Mouse (Mus musculus) megakaryocyte progenitor cell, adult 5-6 weeks (primary cell): ENCODE results near the gene Vps16. TPM values are rescaled to one million over a fixed set of nuclear protein-coding genes. Genes with fewer than 3 reads are reported as not detected.

Source experiments
- total RNA-seq, 2 experiments: library from RNA; stranded (forward) in 1 of 2; stranded (reverse) in 1 of 2; fragments of 157-497, 149-512 nt in 1 of 2; fragments of 200-1000 nt in 1 of 2; gene quantifications; 2 replicates each; pipeline versions ENCODE4 v1.2.3 to v1.2.4; 2015 to 2017

Gene Vps16
- total RNA-seq, 2 experiments from 2014 or later, result 115 to 152 TPM

Other genes starting within 250 kb of the Vps16 start
- 269 and 277 TPM in 2 replicates for gene Snrpb, start 244.9 kb upstream of the Vps16 start, total RNA-seq (2015)
- gene Snrpb, start 244.9 kb upstream of the Vps16 start, total RNA-seq (2017), result 178 and 224 TPM in 2 replicates
- gene Tmc2, start 229.1 kb upstream of the Vps16 start, total RNA-seq (2015), result not detected in 2 replicates
- gene Tmc2, start 229.1 kb upstream of the Vps16 start, total RNA-seq (2017), result not detected in 2 replicates
- gene Nop56, start 149.9 kb upstream of the Vps16 start, total RNA-seq (2015), result 433 and 507 TPM in 2 replicates
- gene Nop56, start 149.9 kb upstream of the Vps16 start, total RNA-seq (2017), result 455 and 508 TPM in 2 replicates
- 160 and 172 TPM in 2 replicates for gene Idh3b, start 139.8 kb upstream of the Vps16 start, total RNA-seq (2015)
- gene Idh3b, start 139.8 kb upstream of the Vps16 start, total RNA-seq (2017), result 108 and 165 TPM in 2 replicates
- gene Ebf4, start 129.2 kb upstream of the Vps16 start, total RNA-seq (2015), result not detected in 2 replicates
- not detected in 2 replicates for gene Ebf4, start 129.2 kb upstream of the Vps16 start, total RNA-seq (2017)
- gene Cpxm1, start 26.8 kb upstream of the Vps16 start, total RNA-seq (2015), result 0.29 and 1.9 TPM in 2 replicates
- 0.58 and 2.9 TPM in 2 replicates for gene Cpxm1, start 26.8 kb upstream of the Vps16 start, total RNA-seq (2017)
- gene Gm28372, start 19.1 kb upstream of the Vps16 start, total RNA-seq (2015), result not detected in 2 replicates
- gene Gm28372, start 19.1 kb upstream of the Vps16 start, total RNA-seq (2017), result not detected in 2 replicates
- gene 1700020A23Rik, start 19.1 kb upstream of the Vps16 start, total RNA-seq (2015), result not detected in 2 replicates
- gene 1700020A23Rik, start 19.1 kb upstream of the Vps16 start, total RNA-seq (2017), result not detected in 2 replicates
- not detected in 2 replicates for gene Tmem239, start 17.9 kb upstream of the Vps16 start, total RNA-seq (2015)
- not detected in 2 replicates for gene Tmem239, start 17.9 kb upstream of the Vps16 start, total RNA-seq (2017)
- 10.3 and 15.5 TPM in 2 replicates for gene Pced1a, start 362 bp downstream of the Vps16 start, total RNA-seq (2015)
- 11.7 and 13.6 TPM in 2 replicates for gene Pced1a, start 362 bp downstream of the Vps16 start, total RNA-seq (2017)
- 47.2 and 67.1 TPM in 2 replicates for gene Ptpra, start 25.9 kb downstream of the Vps16 start, total RNA-seq (2015)
- 123 and 143 TPM in 2 replicates for gene Ptpra, start 25.9 kb downstream of the Vps16 start, total RNA-seq (2017)
- gene Mrps26, start 139.4 kb downstream of the Vps16 start, total RNA-seq (2015), result 60.3 and 71.9 TPM in 2 replicates
- 47.2 and 67.3 TPM in 2 replicates for gene Mrps26, start 139.4 kb downstream of the Vps16 start, total RNA-seq (2017)
- gene Oxt, start 151.8 kb downstream of the Vps16 start, total RNA-seq (2015), result not detected in 2 replicates
- gene Oxt, start 151.8 kb downstream of the Vps16 start, total RNA-seq (2017), result not detected in 2 replicates
- gene Avp, start 158.2 kb downstream of the Vps16 start, total RNA-seq (2015), result not detected in 2 replicates
- gene Avp, start 158.2 kb downstream of the Vps16 start, total RNA-seq (2017), result not detected in 2 replicates
- gene Fastkd5, start 205.7 kb downstream of the Vps16 start, total RNA-seq (2015), result 16.1 and 21.0 TPM in 2 replicates
- 20.3 and 22.8 TPM in 2 replicates for gene Fastkd5, start 205.7 kb downstream of the Vps16 start, total RNA-seq (2017)
- 5.7 and 9.3 TPM in 2 replicates for gene Ubox5, start 205.7 kb downstream of the Vps16 start, total RNA-seq (2015)
- gene Ubox5, start 205.7 kb downstream of the Vps16 start, total RNA-seq (2017), result 7.1 and 7.3 TPM in 2 replicates
- gene Lzts3, start 218.5 kb downstream of the Vps16 start, total RNA-seq (2015), result 0.15 and 0.32 TPM in 2 replicates
- 0.27 TPM in 1 of 2 replicates, not detected in the other for gene Lzts3, start 218.5 kb downstream of the Vps16 start, total RNA-seq (2017)
- 50.5 and 75.9 TPM in 2 replicates for gene Ddrgk1, start 240.3 kb downstream of the Vps16 start, total RNA-seq (2015)
- gene Ddrgk1, start 240.3 kb downstream of the Vps16 start, total RNA-seq (2017), result 72.4 and 107 TPM in 2 replicates
- gene Itpa, start 243.3 kb downstream of the Vps16 start, total RNA-seq (2015), result 39.0 and 43.1 TPM in 2 replicates
- 78.5 and 87.3 TPM in 2 replicates for gene Itpa, start 243.3 kb downstream of the Vps16 start, total RNA-seq (2017)